Mouse (Mus musculus) cortical plate, adult 2 months (tissue): Measurements from ENCODE around the gene Prph2. TPM values are rescaled to one million over a fixed set of nuclear protein-coding genes. Genes with fewer than 3 reads are reported as not detected.

Experiments used
- H3K27ac ChIP-seq: fragments of 200-500 bp; 2 replicates; pipeline ENCODE4 v1.5.1; 2012; ENCODE audit warnings: low read length, control low read depth, inconsistent platforms; ENCODE audit not compliant: insufficient read depth
- H3K4me1 ChIP-seq: fragments of 200-500 bp; 2 replicates; pipeline ENCODE4 v1.6.1; 2011; ENCODE audit warnings: low read length; ENCODE audit not compliant: control insufficient read depth, insufficient read depth
- H3K4me3 ChIP-seq: fragments of 200-500 bp; 2 replicates; pipeline ENCODE4 v1.5.1; 2011; ENCODE audit warnings: mild to moderate bottlenecking, low read length, control low read depth; ENCODE audit not compliant: insufficient read depth
- CTCF ChIP-seq: fragments of 200-500 bp; IDR thresholded peaks from 2 replicates; pipeline ENCODE4 v1.5.1; 2011; ENCODE audit warnings: mild to moderate bottlenecking, control low read depth, low read length; ENCODE audit not compliant: insufficient read depth; ENCODE audit errors: extremely low read depth
- POLR2A ChIP-seq: fragments of 200-500 bp; IDR thresholded peaks from 2 replicates; pipeline ENCODE4 v1.6.1; 2011; ENCODE audit warnings: mild to moderate bottlenecking, low read length, control low read depth; ENCODE audit not compliant: insufficient read depth; ENCODE audit errors: extremely low read depth
- polyA plus RNA-seq: library from polyadenylated mRNA; depleted of rRNA; stranded (reverse); fragments of >200 nt; gene quantifications from 2 replicates; pipeline ENCODE4 v1.2.3, GENCODE M21; 2012

Prph2 gene
- polyA plus RNA-seq, 1 experiment = not detected

DNA sequence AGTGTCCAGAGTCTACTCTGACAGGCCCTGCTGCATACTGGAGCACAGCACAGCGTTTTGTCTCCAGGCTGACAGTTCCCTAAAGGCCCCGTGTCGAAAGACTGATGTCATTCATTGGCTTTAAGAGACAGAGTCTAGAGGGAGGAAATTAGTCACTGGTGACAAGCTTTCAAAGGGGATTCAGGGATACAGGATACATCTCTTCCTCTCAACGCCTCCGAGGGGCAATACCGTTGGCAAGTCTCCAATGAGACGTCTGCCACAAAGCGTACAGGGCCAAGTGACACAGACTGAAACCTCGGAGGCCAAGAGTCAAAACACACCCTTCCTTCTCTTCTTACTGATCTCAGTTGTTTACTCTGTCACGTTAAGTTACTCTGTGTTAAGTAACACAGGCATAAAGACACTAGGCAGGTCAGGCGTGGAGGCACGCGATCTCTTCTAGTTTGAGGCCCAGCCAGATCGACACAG is 30.4 kb upstream of the Prph2 start:
- no peak for TF ChIP-seq POLR2A
- TF ChIP-seq CTCF = no peak
- H3K4me3 ChIP-seq = no peak overlapping the region
- no peak overlapping the region for H3K27ac ChIP-seq
- no peaks in the 10 kb centered on the region for H3K4me1 ChIP-seq

DNA sequence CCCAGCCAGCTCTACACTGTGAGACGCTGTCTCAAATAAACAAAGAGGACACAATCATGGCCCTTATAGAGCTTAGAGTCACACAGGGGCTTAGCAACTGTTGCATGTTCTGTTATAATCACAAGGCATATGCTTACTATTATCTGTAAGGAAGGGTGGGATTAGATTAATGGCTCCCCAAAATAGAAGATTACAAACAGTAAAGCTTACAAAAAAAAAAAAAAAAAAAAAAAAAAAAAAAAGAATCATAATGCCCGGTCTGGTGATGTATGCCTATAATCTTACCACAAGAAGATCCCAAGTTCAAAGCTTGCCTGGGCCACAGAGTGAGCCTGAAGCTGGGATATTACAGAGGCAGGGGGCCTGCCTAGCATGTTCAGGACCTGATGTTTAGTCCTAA is 29.9 kb upstream of the Prph2 start:
- no peak overlapping the region for H3K27ac ChIP-seq
- TF ChIP-seq CTCF (no peak), POLR2A (no peak)
- H3K4me3 ChIP-seq = no peak overlapping the region
- H3K4me1 ChIP-seq = no peaks in the 10 kb centered on the region

DNA sequence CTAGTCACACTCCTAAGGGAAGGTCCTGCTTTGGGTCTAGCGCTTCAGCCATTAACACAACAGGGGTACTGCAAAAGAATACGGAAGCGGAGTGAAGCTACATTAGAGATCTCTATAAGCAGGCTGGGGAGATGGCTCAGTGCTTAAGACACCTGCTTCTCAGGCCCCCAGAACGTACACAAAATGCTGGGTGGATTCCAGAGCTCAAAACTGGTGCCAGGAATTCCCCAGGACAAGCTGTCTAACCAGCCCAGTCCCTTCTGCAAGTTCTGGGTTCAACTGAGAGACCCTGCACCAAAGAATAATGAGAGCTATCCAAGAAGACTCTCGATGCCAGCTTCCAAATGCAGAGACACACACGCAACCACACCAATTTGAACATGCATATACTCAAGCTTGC is 28.5 kb upstream of the Prph2 start:
- TF ChIP-seq CTCF (no peak), POLR2A (no peak)
- no peak overlapping the region for H3K4me3 ChIP-seq
- H3K27ac ChIP-seq = no peak overlapping the region
- H3K4me1 ChIP-seq = no peaks in the 10 kb centered on the region

DNA sequence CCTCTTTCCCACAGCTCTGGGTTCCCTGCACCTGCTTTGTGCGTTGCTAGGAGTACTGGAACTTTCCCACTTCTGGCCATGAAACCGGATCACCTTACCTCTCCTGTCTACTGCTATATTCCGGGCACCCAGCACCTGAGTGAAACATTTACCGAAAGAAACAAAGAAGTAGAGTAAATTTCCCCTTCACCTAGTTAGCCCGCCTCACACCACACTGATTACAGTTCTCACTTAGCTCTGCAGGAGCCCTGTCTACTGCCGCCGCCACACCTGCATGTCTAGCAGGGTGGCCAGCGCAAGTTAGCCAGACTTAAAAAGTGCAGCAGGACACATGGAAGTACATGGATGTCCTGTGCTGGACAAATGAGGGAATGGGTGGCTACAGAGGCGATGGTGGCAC is 27.2 kb upstream of the Prph2 start:
- Histone ChIP-seq H3K4me3 (no peak overlapping the region), H3K4me1 (no peaks in the 10 kb centered on the region), H3K27ac (no peak overlapping the region)
- TF ChIP-seq CTCF (no peak), POLR2A (no peak)

DNA sequence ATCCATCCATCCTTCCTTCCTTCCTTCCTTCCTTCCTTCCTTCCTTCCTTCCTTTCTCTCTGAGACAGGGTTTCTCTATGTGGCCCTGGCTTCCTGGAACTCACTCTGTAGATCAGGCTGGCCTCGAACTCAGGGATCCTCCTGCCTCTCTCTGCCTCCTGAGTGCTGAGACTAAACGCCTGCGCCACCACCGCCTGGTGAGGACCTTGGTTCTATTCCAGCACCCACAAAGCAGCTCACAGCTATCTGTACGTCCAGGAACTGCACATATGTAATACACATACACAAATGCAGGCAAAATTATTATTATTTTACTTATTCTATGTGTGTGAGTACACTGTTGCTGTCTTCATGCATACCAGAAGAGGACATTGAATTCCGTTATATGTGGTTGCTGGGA is 25.5 kb upstream of the Prph2 start:
- H3K27ac ChIP-seq = no peak overlapping the region
- TF ChIP-seq CTCF = no peak
- no peak for TF ChIP-seq POLR2A
- no peaks in the 10 kb centered on the region for H3K4me1 ChIP-seq
- H3K4me3 ChIP-seq = no peak overlapping the region

DNA sequence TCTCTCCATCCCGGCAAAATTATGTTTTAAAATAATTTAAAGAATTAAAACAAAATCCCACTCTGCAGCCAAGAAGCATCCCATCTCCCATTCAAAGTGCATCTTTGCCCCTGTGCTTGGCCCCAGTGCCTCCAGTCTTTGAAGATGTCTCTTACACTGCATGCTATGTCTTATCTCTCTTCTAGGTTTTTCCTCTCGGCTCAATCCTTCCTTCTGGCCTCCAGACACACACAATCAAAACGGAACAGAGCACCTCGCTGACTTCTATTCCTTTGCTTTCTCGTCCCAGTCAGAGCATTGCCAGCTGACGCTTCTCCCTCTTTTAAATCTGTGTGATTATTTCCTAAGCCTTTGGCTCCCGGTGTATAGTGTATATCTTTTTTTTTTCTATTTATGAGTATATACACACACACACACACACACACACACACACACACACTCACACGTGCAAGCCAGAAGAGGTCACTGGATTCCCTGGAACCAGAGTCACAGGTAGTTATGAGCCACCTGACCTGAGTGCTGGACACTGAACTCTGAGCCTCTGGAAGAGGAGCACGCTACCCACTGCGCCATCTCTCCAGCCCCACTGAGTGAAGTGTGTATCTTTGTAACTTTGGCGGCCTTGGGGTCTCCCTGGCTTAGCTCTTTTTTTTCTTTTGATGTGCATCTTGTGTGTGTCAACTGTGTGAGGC is 24.9 kb upstream of the Prph2 start:
- Histone ChIP-seq H3K4me1 (no peaks in the 10 kb centered on the region), H3K27ac (no peak overlapping the region), H3K4me3 (no peak overlapping the region)
- TF ChIP-seq CTCF = no peak
- TF ChIP-seq POLR2A = no peak

DNA sequence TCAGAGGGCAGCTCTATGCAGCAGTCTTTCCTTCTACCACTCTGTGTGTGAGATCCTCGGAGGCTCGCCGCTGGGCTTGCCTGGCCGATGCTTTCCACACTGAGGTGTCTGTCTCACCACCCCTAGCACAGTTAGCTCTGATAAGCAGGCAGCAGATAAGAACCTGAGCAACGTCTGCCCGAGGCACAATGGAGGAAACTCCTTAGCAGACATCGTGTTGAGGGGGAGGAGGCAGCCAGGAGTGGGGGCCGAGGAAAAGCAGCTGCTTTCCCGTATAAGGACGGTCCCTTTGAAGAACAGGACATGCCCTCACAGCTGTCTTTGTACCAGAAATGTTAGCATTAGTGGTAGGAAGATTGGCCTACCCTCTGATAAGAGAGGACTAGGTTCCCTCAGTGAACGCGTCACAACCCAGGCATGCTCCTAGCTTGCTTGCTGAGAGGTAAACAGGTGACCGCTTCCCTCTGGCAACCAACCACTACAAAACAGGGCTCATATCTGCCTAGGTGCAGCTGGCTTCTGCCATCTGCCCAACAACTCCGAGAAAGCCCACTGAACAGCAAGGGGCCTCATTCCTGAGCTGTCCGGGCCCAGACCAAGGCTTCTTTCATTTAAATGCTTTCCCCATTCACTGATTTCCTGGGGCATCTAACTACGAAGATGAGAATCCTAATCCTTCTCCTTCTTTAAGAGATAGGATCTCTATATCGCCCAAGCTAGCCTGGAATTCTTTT is 24.2 kb upstream of the Prph2 start:
- Histone ChIP-seq H3K4me3 (no peak overlapping the region), H3K4me1 (no peaks in the 10 kb centered on the region), H3K27ac (no peak overlapping the region)
- no peak for TF ChIP-seq POLR2A
- TF ChIP-seq CTCF = no peak

DNA sequence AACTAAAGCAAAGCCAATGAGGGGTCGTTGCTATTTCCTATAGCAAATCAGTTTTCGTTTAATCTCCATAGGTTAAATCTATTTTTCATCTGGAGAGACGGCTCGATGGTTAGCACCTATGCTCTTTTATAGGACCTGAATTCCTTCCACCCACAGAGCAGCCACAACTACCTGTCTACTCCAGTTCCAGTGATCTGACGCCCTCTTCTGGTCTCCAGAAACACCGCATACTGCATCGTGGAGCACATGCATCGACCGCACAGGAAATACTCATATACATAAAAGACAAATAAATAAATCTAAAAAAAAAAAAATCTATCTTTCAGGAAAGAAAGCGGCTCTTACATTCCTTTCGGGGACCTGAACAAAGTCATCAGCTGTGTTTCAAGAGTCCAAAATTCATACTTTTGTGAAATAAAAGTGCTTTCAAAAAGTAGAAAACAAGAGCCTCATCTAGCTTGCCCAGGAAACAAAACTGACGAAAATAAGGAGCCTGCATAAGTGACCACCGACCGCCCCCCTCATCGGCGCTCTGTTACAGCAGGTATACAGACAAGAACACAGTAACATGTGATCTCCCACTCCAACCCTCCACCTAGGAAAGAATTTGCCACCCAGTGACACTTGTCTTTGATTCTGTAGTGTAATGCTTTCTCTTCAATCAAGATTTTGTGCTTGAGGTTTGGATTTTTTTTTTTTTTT is 21.6 kb upstream of the Prph2 start:
- 0 out of 2 replicates have a peak overlapping the region, but pooled peaks have one; percentile 96 for H3K27ac ChIP-seq
- peaks cover 11% of the 10 kb centered on the region for H3K4me1 ChIP-seq
- TF ChIP-seq CTCF (peak; percentile 80), POLR2A (no peak)
- H3K4me3 ChIP-seq = peak overlapping the region; percentile 93; the same call in 1 of the 2 replicates

DNA sequence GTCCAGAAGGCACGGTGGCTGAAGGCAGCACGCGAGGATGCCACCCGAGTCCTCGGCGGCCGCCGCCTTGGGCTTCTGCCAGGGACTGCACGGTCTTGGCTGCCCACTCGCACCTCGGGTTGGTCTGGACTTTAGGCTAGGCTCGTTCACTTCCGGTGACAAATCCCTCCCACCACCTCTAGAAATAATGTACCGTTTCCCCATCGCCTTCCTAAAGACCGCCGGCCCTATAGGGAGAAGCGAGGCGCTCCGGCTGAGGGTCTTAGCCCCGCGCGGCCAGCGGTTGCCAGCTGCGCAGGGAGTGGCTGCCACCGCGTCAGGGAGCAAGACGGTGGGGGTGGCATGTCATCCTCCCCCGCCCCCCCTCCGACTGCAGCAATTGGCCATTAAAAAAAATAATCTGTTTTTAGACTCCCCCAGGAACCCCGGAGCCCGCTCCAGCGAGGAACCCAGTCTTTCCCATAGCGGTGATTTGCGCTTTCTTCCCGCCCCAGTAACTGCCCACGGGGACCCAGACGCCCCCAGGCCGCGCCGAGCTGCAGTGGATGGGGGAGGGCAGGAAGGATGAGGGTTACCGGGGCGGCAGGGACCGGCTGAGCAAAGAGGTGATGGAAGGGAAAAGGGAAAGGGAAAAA is 20.7 kb upstream of the Prph2 start:
- no peak for TF ChIP-seq CTCF
- TF ChIP-seq POLR2A = peak; percentile 58
- Histone ChIP-seq H3K27ac (peak overlapping the region; percentile 96), H3K4me1 (peaks cover 12% of the 10 kb centered on the region), H3K4me3 (peak overlapping the region; percentile 93)
